Comparison of ENCODE assay signal across 11 mouse cellular contexts in genomic region chr3:128990183-128990912, GRCm38 (mm10).
DNase-seq lines count a peak whose midpoint lies in the region; ATAC-seq and TF ChIP-seq lines count a peak whose summit lies in the region.
"Had no signal": no experiment of that assay in that cellular context is flagged by ENCODE, and none has a peak within 500 bp of the region (broad histone marks: within the 10 kb centered on the region; RNA-seq: fewer than 3 reads in every experiment).

No protein-coding gene starts in this region.

- peak overlapping the region; percentile 19 for H3K4me2 ChIP-seq in kidney, embryonic 14.5 days (replicated peaks; ENCODE audit: low read depth, low read length)

- no peak overlapping the region for H3K9ac ChIP-seq in kidney, embryonic 14.5 days (ENCODE audit: low read depth, low read length)
- H3K9ac ChIP-seq: liver, embryonic 14.5 days had no signal

- no peak for DNase-seq in frontal cortex, postnatal 10 days (ENCODE audit: low spot score in 2 of 2)
- DNase-seq in kidney, adult 8-10 months = no peak
- DNase-seq in testis, postnatal 10 days (ENCODE audit: low spot score) = no peak
- no peak for DNase-seq in natural killer cell, adult 2 months (ENCODE audit: low spot score in 2 of 2)
- DNase-seq: heart, adult 18-20 months; thymus, adult 2 months had no signal

- no peaks in the 10 kb centered on the region for H3K4me1 ChIP-seq in kidney, embryonic 14.5 days (ENCODE audit: control insufficient read depth, insufficient read depth, low read length)
- peaks cover 6% of the 10 kb centered on the region for H3K4me1 ChIP-seq in testis, adult 2 months (ENCODE audit: control insufficient read depth, insufficient read depth, low read length)

- no peak overlapping the region for H3K4me3 ChIP-seq in kidney, embryonic 14.5 days (ENCODE audit: low read length)
- peak overlapping the region; percentile 38 for H3K4me3 ChIP-seq in testis, adult 2 months (ENCODE audit: control insufficient read depth, low read depth, low read length)

- ATAC-seq in frontal cortex, adult (ENCODE audit: low TSS enrichment) = peak; percentile 77
- peak; percentile 69; the same call in 1 of the 2 replicates for ATAC-seq in kidney, embryonic 14.5 days (ENCODE audit: low FRiP score, low TSS enrichment)
- ATAC-seq in activated CD4-positive, CD25-positive, alpha-beta regulatory T cell, adult 4 months = no peak

- WGBS in kidney, embryonic 14.5 days = 54% methylated on average over 17 of the region's 17 CpGs

- no peaks in the 10 kb centered on the region for H3K27me3 ChIP-seq in kidney, embryonic 14.5 days (ENCODE audit: control insufficient read depth, insufficient read depth, low read length)
- H3K27me3 ChIP-seq in testis, adult 2 months (ENCODE audit: control insufficient read depth, insufficient read depth, low read length) = no peaks in the 10 kb centered on the region

- no peak overlapping the region for H3K27ac ChIP-seq in kidney, embryonic 14.5 days (ENCODE audit: low read depth, low read length)
- peak overlapping the region; percentile 7; the same call in 1 of the 2 replicates for H3K27ac ChIP-seq in testis, adult 2 months (ENCODE audit: control insufficient read depth, insufficient read depth, low read depth, low read length)
- H3K27ac ChIP-seq: liver, embryonic 14.5 days had no signal

- no peak for TF ChIP-seq POLR2A in testis, adult 2 months (IDR thresholded peaks at IDR 0.05; ENCODE audit: control insufficient read depth, low read depth, low read length)

- H3K36me3 ChIP-seq in kidney, embryonic 14.5 days (ENCODE audit: control insufficient read depth, insufficient read depth, low read length) = no peaks in the 10 kb centered on the region
- H3K36me3 ChIP-seq in testis, adult 2 months (ENCODE audit: control insufficient read depth, insufficient read depth, low read length) = no peaks in the 10 kb centered on the region

- no peak for TF ChIP-seq CTCF in testis, adult 2 months (IDR thresholded peaks at IDR 0.05; ENCODE audit: control insufficient read depth, insufficient read depth, insufficient replicate concordance, low read depth, low read length)

- H3K9me3 ChIP-seq in kidney, embryonic 14.5 days (ENCODE audit: control insufficient read depth, low read length) = no peaks in the 10 kb centered on the region
